Mouse (Mus musculus) forebrain, embryonic 14.5 days (tissue): Measurements from ENCODE around the gene Kctd19. TPM values are rescaled to one million over a fixed set of nuclear protein-coding genes. Genes with fewer than 3 reads are reported as not detected.

Experiments used
- ATAC-seq: fragments of 200-750 bp; cut with Nextera tagmentation; 2 replicates; pipeline ENCODE4 v1.8.0; 2017; ENCODE audit warnings: mild to moderate bottlenecking, moderate library complexity
- DNase-seq: peaks from one replicate; pipeline ENCODE4 v3.0.0-alpha.2; 2015; ENCODE audit warnings: low spot score
- H3K27ac ChIP-seq: fragments of 300-500 bp; sonication (generic); 2 replicates; pipeline ENCODE4 v1.5.1; 2014; ENCODE audit warnings: low read depth, mild to moderate bottlenecking, control low read depth, low read length, moderate library complexity
- H3K27me3 ChIP-seq: fragments of 300-500 bp; sonication (generic); replicated peaks from 2 replicates; pipeline ENCODE4 v1.6.1; 2014; ENCODE audit warnings: low read length, control low read depth, mixed read lengths; ENCODE audit not compliant: control insufficient read depth, insufficient read depth
- H3K36me3 ChIP-seq: fragments of 300-500 bp; sonication (generic); 2 replicates; pipeline ENCODE4 v1.6.1; 2014; ENCODE audit warnings: low read length, control low read depth; ENCODE audit not compliant: control insufficient read depth, insufficient read depth
- H3K4me1 ChIP-seq: fragments of 300-500 bp; sonication (generic); 2 replicates; pipeline ENCODE4 v1.6.1; 2014; ENCODE audit warnings: antibody characterized with exemption, low read length, control low read depth; ENCODE audit not compliant: control insufficient read depth, insufficient read depth
- H3K4me2 ChIP-seq: fragments of 300-500 bp; sonication (generic); 2 replicates; pipeline ENCODE4 v1.6.1; 2014; ENCODE audit warnings: mild to moderate bottlenecking, control low read depth, low read length
- H3K4me3 ChIP-seq: fragments of 300-500 bp; sonication (generic); 2 replicates; pipeline ENCODE4 v1.5.1; 2014; ENCODE audit warnings: low read depth, low read length, control low read depth
- H3K9ac ChIP-seq: fragments of 300-500 bp; sonication (generic); 2 replicates; pipeline ENCODE4 v1.6.1; 2014; ENCODE audit warnings: mild to moderate bottlenecking, low read length, control low read depth, moderate library complexity
- H3K9me3 ChIP-seq: fragments of 300-500 bp; sonication (generic); replicated peaks from 2 replicates; pipeline ENCODE4 v1.6.1; 2016; ENCODE audit warnings: low read length, control low read depth, mixed read lengths; ENCODE audit not compliant: control insufficient read depth
- WGBS: fragments of 180-500 bp; shearing (Covaris S2); extraction: QIAGEN DNeasy Blood & Tissue Kit; methylation state at CpG from one replicate; pipeline ENCODE4 v1.1.7; 2014; 5-methylcytosine and 5-hydroxymethylcytosine counted together
- polyA plus RNA-seq: library from polyadenylated mRNA; unstranded; fragments of >200 nt; fragmentation: Nextera tagmentation; extraction: Ambion mirVana; gene quantifications from 2 replicates; pipeline ENCODE4 v1.2.1, GENCODE M21; 2014

Kctd19 gene
- polyA plus RNA-seq, 1 experiment from 2014 or later: 0.09 TPM

DNA sequence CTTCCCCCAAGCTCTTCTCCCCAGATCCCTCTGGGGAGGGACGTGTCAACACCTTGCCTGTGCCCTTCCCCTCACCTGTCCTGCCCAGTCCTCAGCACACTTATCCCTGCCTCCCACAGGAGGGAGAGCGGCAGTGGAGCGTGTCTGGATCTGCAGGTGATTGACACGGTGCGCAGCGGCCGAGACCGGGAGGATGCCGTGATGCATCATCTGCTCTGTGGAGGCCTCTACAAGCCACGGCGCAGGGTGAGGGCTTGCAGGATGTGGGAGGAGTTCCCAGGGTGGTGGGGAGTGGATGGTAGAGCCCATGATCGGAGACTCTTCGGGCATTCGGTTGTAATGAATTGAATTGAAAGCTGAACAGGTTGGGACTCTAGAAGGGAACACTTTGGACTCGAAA is 54.1 kb downstream of the Kctd19 start:
- no peaks in the 10 kb centered on the region for H3K4me1 ChIP-seq
- no peak overlapping the region for H3K9ac ChIP-seq
- WGBS: 80% methylated on average over 15 of the region's 15 CpGs
- no peaks in the 10 kb centered on the region for H3K27me3 ChIP-seq
- no peaks in the 10 kb centered on the region for H3K9me3 ChIP-seq
- ATAC-seq (no peak), DNase-seq (no peak)
- H3K36me3 ChIP-seq: peaks cover 31% of the 10 kb centered on the region
- no peak overlapping the region for H3K27ac ChIP-seq
- no peak overlapping the region for H3K4me3 ChIP-seq
- no peak overlapping the region for H3K4me2 ChIP-seq

- no peak overlapping the region for H3K4me3 ChIP-seq
- WGBS: 88% methylated on average over 14 of the region's 14 CpGs
- no peak overlapping the region for H3K9ac ChIP-seq
Observed at GRCm38 (mm10) chr8:105356681-105357080, 56.6 kb downstream of the Kctd19 start.

DNA sequence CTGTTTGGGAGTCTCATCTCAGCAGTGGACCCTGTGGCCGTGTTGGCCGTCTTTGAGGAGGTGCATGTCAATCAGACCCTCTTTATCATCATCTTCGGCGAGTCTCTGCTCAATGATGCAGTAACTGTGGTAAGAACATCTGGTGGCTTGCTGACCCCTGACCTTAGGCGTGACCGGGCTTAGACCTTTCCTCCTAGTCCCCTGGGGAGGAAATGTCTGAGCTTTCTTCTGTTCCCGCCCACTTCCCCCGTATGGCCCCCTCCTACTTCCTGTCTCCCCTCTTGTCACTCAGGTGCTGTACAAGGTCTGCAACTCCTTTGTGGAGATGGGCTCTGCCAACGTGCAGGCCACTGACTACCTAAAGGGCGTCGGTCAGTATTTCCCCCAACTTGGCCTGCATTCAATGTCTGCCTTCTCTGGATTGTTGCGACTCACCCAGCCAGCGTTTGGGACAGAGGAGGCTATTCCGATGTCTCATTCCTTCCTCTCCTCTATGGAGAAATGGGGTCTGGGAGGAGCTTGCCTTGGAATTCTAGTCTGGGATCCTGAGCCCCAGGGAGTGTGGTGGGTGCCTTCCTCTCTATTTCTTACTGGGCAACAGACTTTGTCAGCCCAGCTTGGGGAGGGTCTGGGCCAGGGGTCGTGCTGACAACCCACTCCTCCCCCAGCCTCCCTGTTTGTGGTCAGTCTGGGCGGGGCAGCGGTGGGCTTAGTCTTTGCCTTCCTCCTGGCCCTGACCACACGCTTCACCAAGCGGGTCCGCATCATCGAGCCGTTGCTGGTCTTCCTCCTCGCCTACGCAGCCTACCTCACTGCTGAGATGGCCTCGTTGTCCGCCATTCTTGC is 57.9 kb downstream of the Kctd19 start:
- H3K27ac ChIP-seq: no peak overlapping the region
- ATAC-seq (no peak), DNase-seq (no peak)
- peaks cover 21% of the 10 kb centered on the region; the same call in 1 of the 2 replicates for H3K36me3 ChIP-seq
- peaks cover under 1% of the 10 kb centered on the region; the same call in 1 of the 2 replicates for H3K4me1 ChIP-seq
- H3K4me2 ChIP-seq: no peak overlapping the region
- no peaks in the 10 kb centered on the region for H3K27me3 ChIP-seq
- no peak overlapping the region for H3K9ac ChIP-seq
- H3K9me3 ChIP-seq: no peaks in the 10 kb centered on the region
- WGBS: 84% methylated on average over 26 of the region's 26 CpGs
- H3K4me3 ChIP-seq: no peak overlapping the region

More at GRCm38 (mm10) chr8:105356681-105357080, 56.6 kb downstream of the Kctd19 start:
- Histone ChIP-seq H3K27me3 (no peaks in the 10 kb centered on the region), H3K36me3 (peaks cover 21% of the 10 kb centered on the region; the same call in 1 of the 2 replicates), H3K27ac (no peak overlapping the region), H3K4me2 (no peak overlapping the region), H3K9me3 (no peaks in the 10 kb centered on the region), H3K4me1 (no peaks in the 10 kb centered on the region)
- DNase-seq: no peak
- no peak for ATAC-seq

DNA sequence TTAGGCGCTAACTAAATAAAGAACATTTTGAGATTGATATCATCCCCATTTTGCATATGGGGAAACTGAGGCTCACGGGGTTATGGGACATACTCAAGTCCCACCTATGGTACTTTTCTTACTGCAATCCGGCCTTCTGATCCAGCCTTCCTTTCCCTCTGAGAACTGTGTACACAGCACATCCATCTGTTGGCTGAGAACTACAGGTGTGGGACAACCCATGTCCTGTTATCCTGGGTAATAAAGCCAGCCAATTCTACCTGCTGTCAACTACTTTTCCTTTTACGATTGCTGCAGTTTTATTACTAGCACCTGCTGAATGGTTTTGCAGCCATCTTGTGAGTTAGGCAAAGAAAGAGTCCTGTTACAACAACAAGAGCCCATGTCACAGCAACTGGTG is 58.8 kb downstream of the Kctd19 start:
- H3K27me3 ChIP-seq: no peaks in the 10 kb centered on the region
- WGBS: 95% methylated on average over 4 of the region's 4 CpGs
- no peak overlapping the region for H3K9ac ChIP-seq

DNA sequence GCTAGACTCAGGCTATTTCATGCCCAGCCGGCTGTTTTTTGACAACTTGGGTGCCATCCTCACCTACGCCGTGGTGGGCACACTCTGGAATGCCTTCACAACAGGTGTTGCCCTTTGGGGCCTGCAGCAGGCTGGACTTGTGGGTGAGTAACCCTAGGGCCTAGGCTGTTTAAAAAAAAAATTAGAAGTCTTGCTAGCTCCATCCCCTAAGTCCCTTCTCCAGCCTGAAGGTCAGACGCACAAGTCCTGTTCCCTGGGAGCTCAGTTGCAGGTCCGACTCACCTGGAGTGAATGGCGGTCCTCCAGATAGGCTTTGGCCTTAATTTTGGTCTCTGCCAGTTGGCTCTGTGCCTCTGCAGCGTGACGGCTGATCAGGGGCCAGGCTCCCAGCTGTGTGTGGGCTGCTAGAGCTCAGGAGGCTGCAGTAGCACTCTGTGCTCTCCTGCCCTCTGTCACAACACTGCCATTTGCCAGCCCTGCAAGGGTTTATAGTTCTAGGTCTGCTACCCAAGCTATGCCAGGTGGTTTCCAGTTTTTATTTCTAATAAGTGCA is 59.6 kb downstream of the Kctd19 start:
- Histone ChIP-seq H3K9ac (no peak overlapping the region), H3K27me3 (no peaks in the 10 kb centered on the region), H3K36me3 (peaks cover 17% of the 10 kb centered on the region; the same call in 1 of the 2 replicates), H3K4me1 (peaks cover 6% of the 10 kb centered on the region; the same call in 1 of the 2 replicates), H3K9me3 (no peaks in the 10 kb centered on the region), H3K4me2 (no peak overlapping the region), H3K4me3 (no peak overlapping the region), H3K27ac (no peak overlapping the region)
- 80% methylated on average over 8 of the region's 8 CpGs for WGBS
- no peak for DNase-seq
- no peak for ATAC-seq

More for the DNA sequence above, 58.8 kb downstream of the Kctd19 start:
- Histone ChIP-seq H3K9me3 (no peaks in the 10 kb centered on the region), H3K4me2 (no peak overlapping the region), H3K27ac (no peak overlapping the region), H3K36me3 (peaks cover 21% of the 10 kb centered on the region; the same call in 1 of the 2 replicates), H3K4me1 (peaks cover 6% of the 10 kb centered on the region; the same call in 1 of the 2 replicates), H3K4me3 (no peak overlapping the region)
- ATAC-seq (no peak), DNase-seq (no peak)

DNA sequence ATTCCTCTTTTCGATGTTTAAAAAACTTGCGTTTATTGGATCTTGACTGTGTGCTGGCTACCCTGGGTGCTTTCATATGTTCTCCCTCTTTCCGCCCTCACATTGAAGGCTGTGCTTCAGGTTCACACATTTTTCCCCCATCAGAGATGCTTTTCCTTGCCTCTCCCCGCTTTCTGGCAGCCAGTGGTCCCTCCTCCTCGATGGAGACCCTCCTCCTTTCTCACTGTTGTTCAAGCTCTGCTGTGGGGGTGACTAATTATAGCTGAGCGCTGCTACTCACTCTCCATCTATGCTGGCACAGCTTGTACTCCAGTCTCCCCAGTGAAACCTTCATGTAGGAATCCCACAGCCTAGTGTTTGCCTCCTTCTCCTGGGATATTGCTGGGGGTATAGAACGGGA is 63.1 kb downstream of the Kctd19 start:
- peaks cover 16% of the 10 kb centered on the region for H3K4me1 ChIP-seq
- H3K4me2 ChIP-seq: peak overlapping the region; percentile 69
- H3K36me3 ChIP-seq: 0 out of 2 replicates have a peak, but pooled peaks cover 3% of the 10 kb centered on the region
- no peak for ATAC-seq
- H3K27me3 ChIP-seq: no peaks in the 10 kb centered on the region; the same call in 1 of the 2 replicates
- peak overlapping the region; percentile 82 for H3K9ac ChIP-seq
- 33% methylated on average over 7 of the region's 7 CpGs for WGBS
- peak overlapping the region; percentile 65 for H3K4me3 ChIP-seq
- H3K9me3 ChIP-seq: no peaks in the 10 kb centered on the region
- DNase-seq: peak; percentile 64
- no peak overlapping the region for H3K27ac ChIP-seq

DNA sequence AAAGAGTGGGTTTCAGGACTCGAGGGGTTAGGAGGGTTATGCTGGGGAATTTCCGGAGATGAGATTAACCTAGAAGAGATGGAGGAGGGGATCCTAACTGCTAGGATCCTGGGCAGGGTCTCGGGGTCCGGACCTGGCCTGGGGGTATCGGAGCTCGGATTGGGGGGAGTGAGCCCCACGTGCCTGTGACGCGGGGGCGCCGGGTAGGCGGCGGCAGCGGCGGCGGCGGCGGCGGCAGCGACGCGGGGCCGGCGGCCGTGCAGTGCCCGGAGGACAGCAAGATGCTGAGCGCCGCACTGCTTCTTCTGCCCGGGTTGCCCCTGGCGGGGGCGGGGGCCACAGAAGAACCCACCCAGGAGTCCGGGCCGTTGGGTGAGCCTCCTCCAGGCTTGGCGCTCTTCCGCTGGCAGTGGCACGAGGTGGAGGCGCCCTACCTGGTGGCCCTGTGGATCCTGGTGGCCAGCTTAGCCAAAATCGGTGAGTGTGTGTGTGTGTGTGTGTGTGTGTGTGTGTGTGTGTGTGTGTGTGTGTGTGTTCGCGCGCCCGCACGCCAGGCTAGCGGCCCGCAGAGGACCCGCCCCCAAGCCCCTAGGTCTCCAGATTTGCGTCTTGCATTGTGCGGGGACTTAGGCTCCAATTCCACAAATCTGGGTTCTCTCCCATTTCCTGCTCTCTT is 64.1 kb downstream of the Kctd19 start:
- Histone ChIP-seq H3K4me2 (peak overlapping the region; percentile 69), H3K9me3 (no peaks in the 10 kb centered on the region), H3K4me3 (peak overlapping the region; percentile 65), H3K27me3 (no peaks in the 10 kb centered on the region; the same call in 1 of the 2 replicates), H3K36me3 (no peaks in the 10 kb centered on the region), H3K27ac (peak overlapping the region; percentile 68; the same call in 1 of the 2 replicates), H3K4me1 (peaks cover 16% of the 10 kb centered on the region), H3K9ac (peak overlapping the region; percentile 82)
- under 1% methylated on average over 36 of the region's 48 CpGs for WGBS
- peak; percentile 40 for ATAC-seq
- DNase-seq: peak; percentile 44

DNA sequence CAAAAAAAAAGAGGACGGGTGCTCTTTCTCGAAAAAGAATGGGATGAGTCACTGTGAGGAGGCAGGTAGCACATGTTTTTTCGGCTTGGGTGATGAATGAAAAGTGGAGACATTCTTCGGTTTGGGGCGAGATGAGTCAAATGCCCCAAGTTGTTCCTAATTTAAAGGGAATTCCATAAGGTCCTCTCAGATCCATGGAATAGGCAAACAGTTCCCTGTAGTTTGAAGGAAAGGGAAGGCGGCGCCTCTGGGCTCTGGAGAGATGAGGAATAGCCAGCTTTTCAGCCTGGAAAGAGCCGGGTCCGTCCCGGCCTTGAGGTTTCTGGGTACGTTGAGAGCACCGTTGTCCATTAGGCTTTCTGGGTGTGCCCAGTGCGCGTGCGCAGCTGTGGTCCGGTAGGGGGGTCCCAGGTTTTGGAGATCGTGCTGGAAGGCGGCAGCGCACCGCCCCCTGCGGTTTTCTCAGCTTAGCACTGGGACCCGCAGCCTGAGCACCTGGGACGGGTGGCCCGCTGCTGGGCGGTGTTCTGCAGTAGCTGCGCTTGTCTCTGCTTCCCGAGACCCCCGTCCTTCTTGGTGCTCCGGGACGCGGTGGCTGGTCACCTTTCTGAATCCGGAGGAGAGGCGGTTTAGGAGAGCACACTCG is 64.7 kb downstream of the Kctd19 start, which contains the start of gene Slc9a5:
Slc9a5 (plus strand) TSS at position 394 of the 646 bp plus-strand sequence.
- peaks cover 16% of the 10 kb centered on the region for H3K4me1 ChIP-seq
- DNase-seq: peak; percentile 85
- H3K9me3 ChIP-seq: no peaks in the 10 kb centered on the region
- H3K27ac ChIP-seq: peak within 1 kb of the TSS; percentile 68
- ATAC-seq: peak; percentile 35
- WGBS: under 1% methylated on average over 34 of the region's 34 CpGs
- H3K4me3 ChIP-seq: peak within 1 kb of the TSS; percentile 65
- H3K27me3 ChIP-seq: no peaks in the 10 kb centered on the region; the same call in 1 of the 2 replicates
- peak within 1 kb of the TSS; percentile 69 for H3K4me2 ChIP-seq
- H3K9ac ChIP-seq: peak within 1 kb of the TSS; percentile 82
- no peaks in the 10 kb centered on the region for H3K36me3 ChIP-seq
